Comparison of ENCODE assay signal across 8 mouse cellular contexts in genomic region chr16:21641944-21642343, GRCm38 (mm10). TPM values are rescaled to one million over a fixed set of nuclear protein-coding genes. Genes with fewer than 3 reads are reported as not detected.
DNase-seq lines count a peak whose midpoint lies in the region; ATAC-seq and TF ChIP-seq lines count a peak whose summit lies in the region.

No protein-coding gene starts in this region.

- no peaks in the 10 kb centered on the region for H3K27me3 ChIP-seq in forebrain, embryonic 10.5 days (ENCODE audit: poor library complexity, severe bottlenecking)
- no peaks in the 10 kb centered on the region for H3K27me3 ChIP-seq in forebrain, postnatal 0 days (ENCODE audit: insufficient read depth, low read length)
- H3K27me3 ChIP-seq in heart, adult 2 months (ENCODE audit: control insufficient read depth, insufficient read depth, low read length) = no peaks in the 10 kb centered on the region
- no peaks in the 10 kb centered on the region for H3K27me3 ChIP-seq in kidney, embryonic 16.5 days (ENCODE audit: insufficient read depth, low read length)
- H3K27me3 ChIP-seq in forebrain, embryonic 14.5 days (replicated peaks; ENCODE audit: control insufficient read depth, insufficient read depth, low read length) = no peaks in the 10 kb centered on the region

- no peaks in the 10 kb centered on the region for H3K79me2 ChIP-seq in heart, adult 2 months (replicated peaks; ENCODE audit: control insufficient read depth, insufficient read depth, low read length)

- intact Hi-C loops in heart, adult 2 months (cut with DNase I) = loop anchor here (5.0 kb wide), 1 partner anchor 50 kb away; the partner anchor contains the start of gene 2510009E07Rik

- H3K4me3 ChIP-seq in forebrain, embryonic 10.5 days = no peak overlapping the region
- no peak overlapping the region for H3K4me3 ChIP-seq in forebrain, postnatal 0 days (ENCODE audit: low read depth, low read length)
- no peak overlapping the region for H3K4me3 ChIP-seq in heart, adult 2 months
- no peak overlapping the region for H3K4me3 ChIP-seq in kidney, embryonic 16.5 days (ENCODE audit: low read length)
- no peak overlapping the region for H3K4me3 ChIP-seq in forebrain, embryonic 14.5 days (ENCODE audit: low read depth, low read length)

- TF ChIP-seq CTCF in forebrain, postnatal 0 days (IDR thresholded peaks at IDR 0.05; ENCODE audit: low read depth) = no peak
- no peak for TF ChIP-seq CTCF in heart, adult 2 months (IDR thresholded peaks at IDR 0.05)

- 0 out of 2 replicates have a peak, but pooled peaks have one; percentile 41 for TF ChIP-seq EP300 in heart, adult 2 months (IDR thresholded peaks at IDR 0.05; ENCODE audit: insufficient read depth, low read depth, low read length)

- 83% methylated on average over 3 of the region's 3 CpGs for WGBS in forebrain, embryonic 10.5 days
- 87% methylated on average over 3 of the region's 3 CpGs for WGBS in forebrain, postnatal 0 days
- WGBS in heart, adult 2 months = 39% methylated on average over 3 of the region's 3 CpGs
- WGBS in kidney, embryonic 16.5 days = 80% methylated on average over 3 of the region's 3 CpGs
- 80% methylated on average over 3 of the region's 3 CpGs for WGBS in forebrain, embryonic 14.5 days

- DNase-seq in forebrain, embryonic 10.5 days (ENCODE audit: extremely low spot score, low spot score) = no peak
- no peak for DNase-seq in forebrain, postnatal 0 days
- peak; percentile 47 to 65 for DNase-seq in heart, adult 2 months
- no peak for DNase-seq in urinary bladder, adult 2 months (ENCODE audit: low spot score)
- no peak for DNase-seq in forebrain, embryonic 14.5 days (ENCODE audit: low spot score)
- DNase-seq in cerebellum, postnatal 25 days = no peak

- H3K4me2 ChIP-seq in forebrain, postnatal 0 days (ENCODE audit: low read depth) = no peak overlapping the region
- no peak overlapping the region for H3K4me2 ChIP-seq in kidney, embryonic 16.5 days (replicated peaks; ENCODE audit: low read depth, low read length)
- H3K4me2 ChIP-seq in forebrain, embryonic 14.5 days (ENCODE audit: low read length) = no peak overlapping the region

- H3K9me3 ChIP-seq in forebrain, embryonic 10.5 days = no peaks in the 10 kb centered on the region
- H3K9me3 ChIP-seq in forebrain, postnatal 0 days (ENCODE audit: low read length) = no peaks in the 10 kb centered on the region
- no peaks in the 10 kb centered on the region for H3K9me3 ChIP-seq in kidney, embryonic 16.5 days (ENCODE audit: low read length)
- no peaks in the 10 kb centered on the region for H3K9me3 ChIP-seq in forebrain, embryonic 14.5 days (replicated peaks; ENCODE audit: control insufficient read depth, low read length)

- ATAC-seq in forebrain, postnatal 0 days = no peak
- ATAC-seq in kidney, embryonic 16.5 days (ENCODE audit: low FRiP score, low TSS enrichment) = no peak
- peak; percentile 86 for ATAC-seq in megakaryocyte, adult 5-6 weeks (ENCODE audit: poor library complexity, severe bottlenecking)
- ATAC-seq in forebrain, embryonic 14.5 days = no peak

- TF ChIP-seq POLR2A in heart, adult 2 months (IDR thresholded peaks at IDR 0.05; ENCODE audit: insufficient read depth, low read depth, low read length) = no peak

- H3K9ac ChIP-seq in forebrain, postnatal 0 days = no peak overlapping the region
- H3K9ac ChIP-seq in heart, adult 2 months (ENCODE audit: low read depth, low read length) = no peak overlapping the region
- no peak overlapping the region for H3K9ac ChIP-seq in kidney, embryonic 16.5 days (replicated peaks; ENCODE audit: low read length)
- H3K9ac ChIP-seq in forebrain, embryonic 14.5 days (ENCODE audit: low read length) = no peak overlapping the region

- H3K27ac ChIP-seq in forebrain, embryonic 10.5 days = peak overlapping the region; percentile 44; the same call in 1 of the 2 replicates
- H3K27ac ChIP-seq in forebrain, postnatal 0 days (ENCODE audit: low read depth, low read length) = no peak overlapping the region
- peak overlapping the region; percentile 76 for H3K27ac ChIP-seq in heart, adult 2 months
- H3K27ac ChIP-seq in kidney, embryonic 16.5 days (ENCODE audit: low read length) = peak overlapping the region; percentile 73; the same call in 1 of the 2 replicates
- no peak overlapping the region for H3K27ac ChIP-seq in forebrain, embryonic 14.5 days (ENCODE audit: low read depth, low read length)

- peaks cover 11% of the 10 kb centered on the region for H3K4me1 ChIP-seq in forebrain, embryonic 10.5 days
- H3K4me1 ChIP-seq in forebrain, postnatal 0 days (ENCODE audit: insufficient read depth) = no peaks in the 10 kb centered on the region
- H3K4me1 ChIP-seq in heart, adult 2 months (ENCODE audit: control insufficient read depth, insufficient read depth, low read length) = peaks cover 40% of the 10 kb centered on the region
- H3K4me1 ChIP-seq in kidney, embryonic 16.5 days (ENCODE audit: insufficient read depth, low read length) = peaks cover 21% of the 10 kb centered on the region
- no peaks in the 10 kb centered on the region for H3K4me1 ChIP-seq in forebrain, embryonic 14.5 days (ENCODE audit: control insufficient read depth, insufficient read depth, low read length)

- H3K36me3 ChIP-seq in forebrain, embryonic 10.5 days (replicated peaks) = peaks cover 13% of the 10 kb centered on the region; the same call in 1 of the 2 replicates
- H3K36me3 ChIP-seq in forebrain, postnatal 0 days (ENCODE audit: insufficient read depth) = peaks cover 20% of the 10 kb centered on the region
- no peaks in the 10 kb centered on the region for H3K36me3 ChIP-seq in heart, adult 2 months (ENCODE audit: control insufficient read depth, insufficient read depth, low read length)
- H3K36me3 ChIP-seq in kidney, embryonic 16.5 days (ENCODE audit: insufficient read depth, low read length) = no peaks in the 10 kb centered on the region
- H3K36me3 ChIP-seq in forebrain, embryonic 14.5 days (ENCODE audit: control insufficient read depth, insufficient read depth, low read length) = peaks cover 14% of the 10 kb centered on the region; the same call in 1 of the 2 replicates

RNA-seq across cellular contexts. Expression of gene 2510009E07Rik, which starts 52.5 kb away (rescaled TPM):
- 29.2 and 31.9 TPM in 2 replicates for polyA plus RNA-seq in forebrain, embryonic 10.5 days (2016; fragmentation: Nextera tagmentation; extraction: Ambion mirVana)
- total RNA-seq in forebrain, postnatal 0 days (2014; rRNA removed) = 37.0 and 37.6 TPM in 2 replicates
- polyA plus RNA-seq in forebrain, postnatal 0 days (2015; fragmentation: Nextera tagmentation; extraction: Ambion mirVana) = 30.6 and 40.5 TPM in 2 replicates
- total RNA-seq in heart, adult 2 months (2021) = 10 to 100 TPM; 23.8 to 25.2 TPM
- polyA plus RNA-seq in heart, adult 2 months (2012; rRNA removed) = 10.9 and 20.3 TPM in 2 replicates
- polyA plus RNA-seq in kidney, embryonic 16.5 days (2015; fragmentation: Nextera tagmentation; extraction: Ambion mirVana) = 15.7 and 16.4 TPM in 2 replicates
- 0.41 and 0.60 TPM in 2 replicates for total RNA-seq in megakaryocyte, adult 5-6 weeks (2015)
- total RNA-seq in megakaryocyte, adult 5-6 weeks (2017) = 1.3 and 3.2 TPM in 2 replicates
- 14.1 and 18.9 TPM in 2 replicates for polyA plus RNA-seq in urinary bladder, adult 2 months (2012; rRNA removed)
- 26.2 and 33.1 TPM in 2 replicates for polyA plus RNA-seq in forebrain, embryonic 14.5 days (2014; fragmentation: Nextera tagmentation; extraction: Ambion mirVana)

Comparison
In these comparisons a context has a peak if more than half of its experiments do, and no peak if none do; other contexts are left out.
1. H3K27ac ChIP-seq: peak in forebrain, embryonic 10.5 days (single experiment), heart, adult 2 months (single experiment) and kidney, embryonic 16.5 days (single experiment); none in forebrain, postnatal 0 days (single experiment) and forebrain, embryonic 14.5 days (single experiment).
2. DNase-seq: peak in heart, adult 2 months (2 of 2); none in forebrain, embryonic 10.5 days (single experiment), forebrain, postnatal 0 days (single experiment), urinary bladder, adult 2 months (single experiment), forebrain, embryonic 14.5 days (single experiment) and cerebellum, postnatal 25 days (0 of 2).